Mouse (Mus musculus): ENCODE measurements at regions not wholly inside any gene's neighbourhood (a gene's known extent, or its start where the extent isn't known, plus 50 kb on each side); places are given as distances from the start of the nearest gene placed in this dataset.

DNA sequence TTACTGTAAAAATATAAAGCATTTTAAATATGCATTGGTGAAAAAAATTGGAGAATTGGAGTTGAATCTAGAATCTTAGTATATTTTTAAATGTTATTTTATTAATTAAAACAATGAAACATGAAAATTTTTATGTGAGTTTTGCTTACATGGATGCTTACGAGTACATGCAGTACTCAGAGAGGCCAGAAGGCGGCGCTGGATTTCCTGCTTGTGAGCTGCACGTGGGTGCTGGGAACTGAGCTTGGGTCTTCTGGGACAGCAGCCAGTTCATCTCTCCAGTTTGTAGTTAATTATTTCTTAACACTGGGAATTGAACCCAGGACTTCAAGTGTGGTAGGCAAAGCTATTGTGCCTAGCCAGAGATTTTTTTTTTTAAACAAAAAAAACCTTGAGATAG lies 85.5 kb downstream of the Zfp281 start:
- TF ChIP-seq CTCF (IDR thresholded peaks at IDR 0.05; ENCODE audit: low read depth, low read length) (no peak), POLR2A (IDR thresholded peaks at IDR 0.05; ENCODE audit: borderline replicate concordance, low read depth, low read length) (no peak)
